Mouse (Mus musculus): ENCODE data around the gene Mllt6. TPM values are rescaled to one million over a fixed set of nuclear protein-coding genes. Genes with fewer than 3 reads are reported as not detected.
"Not testable (repeated sequence)": the region's sequence is repeated elsewhere in the genome, so short reads cannot be mapped to it uniquely, and the experiment has no call there.

The Mllt6 gene
- polyA plus RNA-seq, 1 experiment: 8.2 TPM

DNA sequence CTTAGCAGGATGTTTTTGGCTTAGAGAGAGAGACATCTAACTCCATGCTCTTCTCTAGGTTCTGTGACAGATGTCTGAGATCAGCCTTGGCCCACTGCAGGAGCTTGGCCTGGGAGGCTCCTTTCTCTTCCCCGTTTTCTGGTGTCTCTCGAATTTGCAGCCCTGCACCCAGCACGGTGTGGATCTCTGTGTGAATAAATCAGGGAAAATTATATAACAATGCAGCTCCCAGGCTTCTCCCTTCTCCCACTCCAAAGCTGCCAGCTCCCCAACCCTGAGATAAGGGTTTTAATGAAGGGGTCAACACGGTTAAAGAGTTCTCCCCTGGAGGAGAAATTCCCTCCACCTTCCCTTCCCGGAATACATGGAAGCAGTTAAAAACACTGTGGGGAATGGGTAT is 31.7 kb upstream of the Mllt6 start:
- no peak overlapping the region for H3K4me3 ChIP-seq (ENCODE audit: control insufficient read depth, low read depth, low read length)
- peaks cover 27% of the 10 kb centered on the region for H3K4me1 ChIP-seq (ENCODE audit: control insufficient read depth, insufficient read depth, low read length)
- no peak overlapping the region for H3K27ac ChIP-seq (ENCODE audit: control insufficient read depth, insufficient read depth, low read depth, low read length)
- TF ChIP-seq POLR2A (IDR thresholded peaks at IDR 0.05; ENCODE audit: control insufficient read depth, low read depth, low read length): no peak
- no peak for TF ChIP-seq CTCF (IDR thresholded peaks at IDR 0.05; ENCODE audit: control insufficient read depth, insufficient read depth, insufficient replicate concordance, low read depth, low read length)
- H3K27me3 ChIP-seq (ENCODE audit: control insufficient read depth, insufficient read depth, low read length): peaks cover 5% of the 10 kb centered on the region; the same call in 1 of the 2 replicates
- H3K36me3 ChIP-seq (ENCODE audit: control insufficient read depth, insufficient read depth, low read length): no peaks in the 10 kb centered on the region

DNA sequence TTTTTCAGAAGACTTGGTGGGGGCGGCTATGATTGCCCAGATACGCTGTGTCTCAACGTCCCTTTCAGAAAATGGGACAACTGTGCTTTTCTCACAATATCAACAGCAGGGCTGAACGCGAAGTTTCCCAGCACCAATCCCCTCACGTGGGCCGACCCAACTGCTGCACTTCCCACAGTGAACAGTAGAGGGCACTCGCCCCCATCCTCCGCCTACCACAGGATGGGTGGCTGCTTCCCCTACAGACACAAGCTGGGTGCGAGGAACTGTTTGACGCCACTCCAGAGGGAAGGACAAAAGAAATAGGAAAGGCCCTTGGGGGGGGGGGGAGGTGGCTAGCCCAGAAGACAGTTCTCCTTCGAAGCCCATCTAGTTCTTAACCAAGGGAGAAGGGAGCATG is 31.3 kb upstream of the Mllt6 start:
- TF ChIP-seq CTCF (IDR thresholded peaks at IDR 0.05; ENCODE audit: control insufficient read depth, insufficient read depth, insufficient replicate concordance, low read depth, low read length) (peak; percentile 100), POLR2A (IDR thresholded peaks at IDR 0.05; ENCODE audit: control insufficient read depth, low read depth, low read length) (no peak)
- H3K36me3 ChIP-seq (ENCODE audit: control insufficient read depth, insufficient read depth, low read length): no peaks in the 10 kb centered on the region
- peaks cover 5% of the 10 kb centered on the region; the same call in 1 of the 2 replicates for H3K27me3 ChIP-seq (ENCODE audit: control insufficient read depth, insufficient read depth, low read length)
- H3K4me3 ChIP-seq (ENCODE audit: control insufficient read depth, low read depth, low read length): no peak overlapping the region
- no peak overlapping the region for H3K27ac ChIP-seq (ENCODE audit: control insufficient read depth, insufficient read depth, low read depth, low read length)
- H3K4me1 ChIP-seq (ENCODE audit: control insufficient read depth, insufficient read depth, low read length): peaks cover 27% of the 10 kb centered on the region

DNA sequence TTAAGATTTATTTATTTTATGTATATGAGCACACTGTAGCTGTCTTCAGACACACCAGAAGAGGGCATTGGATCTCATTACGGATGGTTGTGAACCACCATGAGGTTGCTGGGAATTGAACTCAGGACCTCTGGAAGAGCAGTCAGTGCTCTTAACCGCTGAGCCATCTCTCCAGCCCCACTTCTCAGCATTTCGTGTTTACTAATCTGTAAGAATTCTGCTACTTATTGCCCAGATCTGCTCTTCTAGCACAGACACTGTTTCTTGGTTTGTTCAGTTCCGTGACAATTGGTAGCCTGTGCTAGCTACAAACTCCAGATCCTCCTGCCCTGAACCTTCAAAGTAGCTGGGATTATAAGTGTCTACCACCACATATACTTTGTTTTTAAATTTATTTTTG is 30.8 kb upstream of the Mllt6 start:
- H3K27ac ChIP-seq (ENCODE audit: control insufficient read depth, insufficient read depth, low read depth, low read length); H3K27me3 ChIP-seq (ENCODE audit: control insufficient read depth, insufficient read depth, low read length); H3K4me3 ChIP-seq (ENCODE audit: control insufficient read depth, low read depth, low read length); H3K36me3 ChIP-seq (ENCODE audit: control insufficient read depth, insufficient read depth, low read length): not testable (repeated sequence)
- peaks cover 27% of the 10 kb centered on the region for H3K4me1 ChIP-seq (ENCODE audit: control insufficient read depth, insufficient read depth, low read length)

DNA sequence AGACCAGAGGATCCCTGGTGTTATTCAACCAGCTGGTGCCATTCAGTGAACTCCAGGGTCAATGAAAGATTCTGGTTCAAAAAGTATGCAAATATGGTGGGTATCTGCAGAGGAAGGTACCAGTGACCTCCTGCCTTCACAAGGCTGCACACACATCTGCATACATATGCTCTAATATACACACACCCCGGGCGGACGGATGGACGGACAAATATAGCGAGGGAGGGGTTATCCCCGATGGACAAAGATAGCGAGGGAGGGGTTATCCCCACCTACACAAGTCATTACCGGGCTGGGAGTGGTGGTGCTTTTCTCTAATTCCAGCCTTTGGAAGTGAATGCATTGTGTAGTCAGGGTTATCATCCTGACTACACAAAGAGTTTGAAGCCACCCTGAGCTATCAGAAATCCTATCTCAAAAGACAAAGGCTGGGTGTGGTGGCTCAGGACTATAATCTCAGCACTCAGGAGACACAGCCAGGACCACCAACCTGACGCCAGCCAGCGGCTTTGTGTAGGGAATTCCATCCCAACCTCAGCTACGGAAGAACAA is 27.7 kb upstream of the Mllt6 start:
- H3K27ac ChIP-seq (ENCODE audit: control insufficient read depth, insufficient read depth, low read depth, low read length): no peak overlapping the region
- TF ChIP-seq POLR2A (IDR thresholded peaks at IDR 0.05; ENCODE audit: control insufficient read depth, low read depth, low read length): no peak
- TF ChIP-seq CTCF (IDR thresholded peaks at IDR 0.05; ENCODE audit: control insufficient read depth, insufficient read depth, insufficient replicate concordance, low read depth, low read length): no peak
- H3K36me3 ChIP-seq (ENCODE audit: control insufficient read depth, insufficient read depth, low read length): no peaks in the 10 kb centered on the region
- H3K4me3 ChIP-seq (ENCODE audit: control insufficient read depth, low read depth, low read length): no peak overlapping the region
- no peaks in the 10 kb centered on the region for H3K27me3 ChIP-seq (ENCODE audit: control insufficient read depth, insufficient read depth, low read length)
- H3K4me1 ChIP-seq (ENCODE audit: control insufficient read depth, insufficient read depth, low read length): peaks cover 7% of the 10 kb centered on the region

DNA sequence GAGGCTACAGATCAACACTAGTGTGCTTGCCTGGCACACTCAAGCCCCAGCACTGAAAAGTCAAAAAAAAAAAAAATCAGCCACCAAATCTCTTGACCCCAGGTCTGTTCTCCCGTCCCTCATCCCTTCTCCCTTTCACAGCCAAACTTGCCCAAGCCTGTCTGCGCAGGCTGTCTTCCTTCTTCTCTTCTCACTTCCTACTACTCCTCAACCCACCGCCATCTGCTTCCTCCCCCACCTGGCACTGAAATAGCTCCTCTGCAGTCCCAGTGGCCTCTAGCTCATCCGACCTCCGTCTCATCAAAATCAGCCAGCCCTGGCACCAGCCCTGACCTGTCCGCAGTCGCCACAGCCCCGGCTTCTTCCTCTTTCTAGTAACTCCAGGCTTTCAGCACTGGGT is 21.5 kb upstream of the Mllt6 start:
- no peaks in the 10 kb centered on the region for H3K36me3 ChIP-seq (ENCODE audit: control insufficient read depth, insufficient read depth, low read length)
- TF ChIP-seq CTCF (IDR thresholded peaks at IDR 0.05; ENCODE audit: control insufficient read depth, insufficient read depth, insufficient replicate concordance, low read depth, low read length) (no peak), POLR2A (IDR thresholded peaks at IDR 0.05; ENCODE audit: control insufficient read depth, low read depth, low read length) (no peak)
- no peaks in the 10 kb centered on the region for H3K4me1 ChIP-seq (ENCODE audit: control insufficient read depth, insufficient read depth, low read length)
- H3K27ac ChIP-seq (ENCODE audit: control insufficient read depth, insufficient read depth, low read depth, low read length): no peak overlapping the region
- no peaks in the 10 kb centered on the region for H3K27me3 ChIP-seq (ENCODE audit: control insufficient read depth, insufficient read depth, low read length)
- no peak overlapping the region for H3K4me3 ChIP-seq (ENCODE audit: control insufficient read depth, low read depth, low read length)

DNA sequence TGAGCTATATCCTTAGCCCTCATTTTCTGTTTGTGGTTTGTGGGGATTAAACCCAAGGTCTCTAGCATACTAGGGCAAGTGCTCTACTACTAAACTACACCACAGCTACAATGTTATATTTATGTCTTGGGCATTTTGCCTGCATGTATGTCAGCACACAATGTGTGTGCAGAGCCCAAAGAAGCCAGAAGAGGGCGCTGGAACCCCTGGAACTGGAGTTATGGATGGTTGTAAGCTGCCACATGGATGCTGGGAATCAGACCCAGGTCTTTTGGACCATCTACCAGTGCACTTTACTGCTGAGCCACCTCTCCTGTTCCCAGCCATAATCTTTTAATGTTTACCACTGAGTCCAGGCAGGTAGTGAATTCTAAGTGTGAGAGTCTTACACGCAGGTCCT is 20.5 kb upstream of the Mllt6 start:
- Histone ChIP-seq H3K36me3 (ENCODE audit: control insufficient read depth, insufficient read depth, low read length) (no peaks in the 10 kb centered on the region), H3K27ac (ENCODE audit: control insufficient read depth, insufficient read depth, low read depth, low read length) (no peak overlapping the region), H3K4me3 (ENCODE audit: control insufficient read depth, low read depth, low read length) (no peak overlapping the region), H3K27me3 (ENCODE audit: control insufficient read depth, insufficient read depth, low read length) (no peaks in the 10 kb centered on the region), H3K4me1 (ENCODE audit: control insufficient read depth, insufficient read depth, low read length) (no peaks in the 10 kb centered on the region)
- TF ChIP-seq CTCF (IDR thresholded peaks at IDR 0.05; ENCODE audit: control insufficient read depth, insufficient read depth, insufficient replicate concordance, low read depth, low read length) (peak; percentile 60; the same call in 1 of the 2 replicates), POLR2A (IDR thresholded peaks at IDR 0.05; ENCODE audit: control insufficient read depth, low read depth, low read length) (no peak)

DNA sequence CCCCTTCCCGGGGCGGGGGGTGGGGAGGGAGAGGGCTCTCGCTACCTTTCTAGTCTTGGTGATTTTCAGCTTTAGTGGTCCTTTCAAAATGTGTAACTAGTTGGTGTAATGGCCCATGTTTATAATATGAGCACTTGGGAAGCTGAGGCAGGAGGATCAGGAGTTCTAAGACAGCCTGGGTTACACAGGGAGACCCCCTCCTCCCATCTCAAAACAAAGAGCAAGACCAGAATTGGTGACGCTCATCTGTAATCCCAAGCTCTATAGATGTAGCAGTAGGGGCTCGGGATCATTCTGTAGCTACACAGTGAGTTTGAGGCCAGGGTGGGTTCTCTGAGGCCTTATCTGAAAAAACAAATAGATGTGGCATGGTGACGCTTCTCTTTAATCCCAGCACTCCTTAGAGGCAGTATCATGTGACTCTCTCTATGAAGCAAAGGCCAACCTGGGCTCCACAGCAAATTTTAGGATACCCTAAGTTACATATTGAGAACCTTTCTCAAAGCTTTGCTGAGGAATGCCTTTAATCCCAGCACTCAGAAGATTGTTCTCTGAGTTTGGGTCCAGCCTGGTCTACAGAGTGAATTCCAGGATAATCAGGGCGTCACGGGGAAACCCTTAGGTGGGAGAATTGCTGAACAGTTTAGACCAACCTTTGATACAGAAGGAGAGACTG is 19.7 kb upstream of the Mllt6 start:
- no peak overlapping the region for H3K4me3 ChIP-seq (ENCODE audit: control insufficient read depth, low read depth, low read length)
- TF ChIP-seq CTCF (IDR thresholded peaks at IDR 0.05; ENCODE audit: control insufficient read depth, insufficient read depth, insufficient replicate concordance, low read depth, low read length) (no peak), POLR2A (IDR thresholded peaks at IDR 0.05; ENCODE audit: control insufficient read depth, low read depth, low read length) (no peak)

More for the DNA sequence above, 19.7 kb upstream of the Mllt6 start:
- H3K27ac ChIP-seq (ENCODE audit: control insufficient read depth, insufficient read depth, low read depth, low read length): no peak overlapping the region
- H3K27me3 ChIP-seq (ENCODE audit: control insufficient read depth, insufficient read depth, low read length): no peaks in the 10 kb centered on the region
- no peaks in the 10 kb centered on the region for H3K4me1 ChIP-seq (ENCODE audit: control insufficient read depth, insufficient read depth, low read length)
- no peaks in the 10 kb centered on the region for H3K36me3 ChIP-seq (ENCODE audit: control insufficient read depth, insufficient read depth, low read length)

Data from testis, adult 2 months (tissue).